Mouse (Mus musculus): ENCODE measurements around the gene Cnr2.

DNA sequence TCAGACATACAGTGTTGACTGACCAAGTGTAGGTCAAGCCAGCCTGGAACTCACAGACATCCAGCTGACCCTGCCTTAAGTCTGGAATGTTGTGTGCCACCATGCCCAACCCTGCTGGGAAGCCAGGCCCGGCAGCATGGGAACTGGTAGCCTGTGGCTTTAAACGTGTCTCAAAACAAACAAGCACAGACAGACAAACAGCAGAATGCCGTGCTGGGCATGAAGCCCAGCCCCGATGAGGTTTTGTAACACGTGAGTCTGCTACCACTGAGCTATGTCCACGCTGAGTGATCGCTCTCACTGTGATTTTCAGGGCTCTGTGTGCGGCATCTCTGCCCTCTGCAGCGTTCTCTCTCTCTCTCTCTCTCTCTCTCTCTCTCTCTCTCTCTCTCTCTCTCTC is 60.7 kb downstream of the Cnr2 start:
- TF ChIP-seq MAX (IDR thresholded peaks at IDR 0.05; ENCODE audit: low read depth), result no peak
- TF ChIP-seq POLR2A (IDR thresholded peaks at IDR 0.05; ENCODE audit: insufficient read length, low read depth), result no peak
- TF ChIP-seq E2F4 (IDR thresholded peaks at IDR 0.05; ENCODE audit: insufficient read depth), result no peak
- no peak for TF ChIP-seq REST (IDR thresholded peaks at IDR 0.05; ENCODE audit: insufficient read depth, insufficient read length)
- no peak for TF ChIP-seq POLR2AphosphoS2 (IDR thresholded peaks at IDR 0.05; ENCODE audit: insufficient read length, low read depth)
- TF ChIP-seq USF1 (IDR thresholded peaks at IDR 0.05; ENCODE audit: low read depth), result no peak
- TF ChIP-seq SRF (IDR thresholded peaks at IDR 0.05; ENCODE audit: control insufficient read depth, insufficient read length, low read depth), result no peak
- TF ChIP-seq TCF12 (IDR thresholded peaks at IDR 0.05; ENCODE audit: insufficient read depth, poor library complexity, severe bottlenecking), result no peak
- TF ChIP-seq MYOD1 (IDR thresholded peaks at IDR 0.05; ENCODE audit: control insufficient read depth in 1 of 3, insufficient read length in 2 of 3, low read depth in 2 of 3), result no peak

Measured in myocyte (in vitro differentiated cells).